ENCODE assay signal across 8 mouse cellular contexts in genomic region chr11:60107449-60107848, GRCm38 (mm10). TPM values are rescaled to one million over a fixed set of nuclear protein-coding genes. Genes with fewer than 3 reads are reported as not detected.
A peak's percentile ranks its signal among the peaks of the same experiment; 100 is the strongest.
DNase-seq lines count a peak whose midpoint lies in the region; ATAC-seq and TF ChIP-seq lines count a peak whose summit lies in the region.

No protein-coding gene starts in this region.

- no peaks in the 10 kb centered on the region for H3K36me3 ChIP-seq in hindbrain, embryonic 10.5 days
- no peaks in the 10 kb centered on the region for H3K36me3 ChIP-seq in hindbrain, embryonic 11.5 days (ENCODE audit: control insufficient read depth, insufficient read depth, low read length)
- H3K36me3 ChIP-seq in CH12.LX (replicated peaks in 1 of 2; ENCODE audit: control insufficient read depth in 1 of 2, insufficient read depth in 1 of 2, low read length in 1 of 2): peaks cover 0 to 14% of the 10 kb centered on the region in 2 experiments
- no peaks in the 10 kb centered on the region for H3K36me3 ChIP-seq in forebrain, embryonic 14.5 days (ENCODE audit: control insufficient read depth, insufficient read depth, low read length)
- H3K36me3 ChIP-seq in liver, embryonic 13.5 days: no peaks in the 10 kb centered on the region

- TF ChIP-seq POLR2A in CH12.LX (IDR thresholded peaks at IDR 0.05; ENCODE audit: low read depth, low read length): no peak

- WGBS in hindbrain, embryonic 10.5 days: 85% methylated on average over 3 of the region's 3 CpGs
- WGBS in hindbrain, embryonic 11.5 days: 88% methylated on average over 3 of the region's 3 CpGs
- WGBS in forebrain, embryonic 14.5 days: 79% methylated on average over 3 of the region's 3 CpGs
- 89% methylated on average over 3 of the region's 3 CpGs for WGBS in liver, embryonic 13.5 days (ENCODE audit: insufficient replicate concordance)

- peaks cover 77% of the 10 kb centered on the region for H3K4me1 ChIP-seq in hindbrain, embryonic 10.5 days (replicated peaks)
- peaks cover 12% of the 10 kb centered on the region for H3K4me1 ChIP-seq in hindbrain, embryonic 11.5 days (replicated peaks; ENCODE audit: control insufficient read depth, insufficient read depth, low read length)
- peaks cover 35 to 62% of the 10 kb centered on the region in 2 experiments for H3K4me1 ChIP-seq in CH12.LX (ENCODE audit: control insufficient read depth in 1 of 2, insufficient read depth in 2 of 2)
- H3K4me1 ChIP-seq in forebrain, embryonic 14.5 days (ENCODE audit: control insufficient read depth, insufficient read depth, low read length): peaks cover 38% of the 10 kb centered on the region
- peaks cover 79% of the 10 kb centered on the region for H3K4me1 ChIP-seq in liver, embryonic 13.5 days (replicated peaks)

- H3K4me2 ChIP-seq in hindbrain, embryonic 11.5 days (replicated peaks; ENCODE audit: low read depth, low read length): no peak overlapping the region
- H3K4me2 ChIP-seq in CH12.LX (ENCODE audit: insufficient read depth, low read depth, poor library complexity, severe bottlenecking): peak overlapping the region; percentile 53
- peak overlapping the region; percentile 82 for H3K4me2 ChIP-seq in forebrain, embryonic 14.5 days (ENCODE audit: low read length)
- peak overlapping the region; percentile 100 for H3K4me2 ChIP-seq in liver, embryonic 13.5 days

- peaks cover 43% of the 10 kb centered on the region for H3K79me2 ChIP-seq in CH12.LX (replicated peaks; ENCODE audit: control insufficient read depth, extremely low read depth, insufficient read depth, poor library complexity, severe bottlenecking)

- H3K27ac ChIP-seq in hindbrain, embryonic 10.5 days: peak overlapping the region; percentile 99
- no peak overlapping the region for H3K27ac ChIP-seq in hindbrain, embryonic 11.5 days (ENCODE audit: low read depth, low read length)
- peak overlapping the region; percentile 43; the same call in 1 of the 2 replicates for H3K27ac ChIP-seq in CH12.LX (ENCODE audit: insufficient read depth, low read depth)
- H3K27ac ChIP-seq in forebrain, embryonic 14.5 days (ENCODE audit: low read depth, low read length): no peak overlapping the region
- H3K27ac ChIP-seq in liver, embryonic 13.5 days: 0 out of 2 replicates have a peak overlapping the region, but pooled peaks have one; percentile 93

- H3K9ac ChIP-seq in hindbrain, embryonic 11.5 days (ENCODE audit: low read depth, low read length): no peak overlapping the region
- peak overlapping the region; percentile 87; the same call in 1 of the 2 replicates for H3K9ac ChIP-seq in CH12.LX (ENCODE audit: insufficient read depth, low read depth)
- H3K9ac ChIP-seq in forebrain, embryonic 14.5 days (ENCODE audit: low read length): peak overlapping the region; percentile 14; the same call in 1 of the 2 replicates
- H3K9ac ChIP-seq in liver, embryonic 13.5 days: peak overlapping the region; percentile 43

- dilution Hi-C loops in CH12.LX (cut with MboI; ENCODE audit: extremely low pct_ligation_motif_present, extremely low pct_unique_long_range_greater_than_20kb, low sequenced_read_pairs): no loop called here

- TF ChIP-seq EP300 in CH12.LX (IDR thresholded peaks at IDR 0.05; ENCODE audit: low read length): 0 out of 2 replicates have a peak, but pooled peaks have one; percentile 3

- intact Hi-C loops in gastrocnemius, postnatal 14 days (cut with DNase I; ENCODE audit: low total_unique reads): loop anchor here (5.0 to 10.0 kb wide), 3 partner anchors 80 to 307 kb away; partner anchors contain the start of genes Atpaf2 and Gid4

- peak overlapping the region; percentile 91 for H3K4me3 ChIP-seq in hindbrain, embryonic 10.5 days
- H3K4me3 ChIP-seq in hindbrain, embryonic 11.5 days (ENCODE audit: low read depth, low read length): no peak overlapping the region
- peak overlapping the region in 1 of 3 experiments; percentile 7 for H3K4me3 ChIP-seq in CH12.LX (replicated peaks in 1 of 3; ENCODE audit: low read depth in 2 of 3, low read length in 2 of 3, poor library complexity in 1 of 3)
- H3K4me3 ChIP-seq in forebrain, embryonic 14.5 days (ENCODE audit: low read depth, low read length): no peak overlapping the region
- peak overlapping the region; percentile 90 for H3K4me3 ChIP-seq in liver, embryonic 13.5 days (replicated peaks)

- TF ChIP-seq RAD21 in CH12.LX (IDR thresholded peaks at IDR 0.05; ENCODE audit: low read depth, low read length): no peak

- H3K9me3 ChIP-seq in hindbrain, embryonic 10.5 days: no peaks in the 10 kb centered on the region
- no peaks in the 10 kb centered on the region for H3K9me3 ChIP-seq in hindbrain, embryonic 11.5 days (ENCODE audit: control insufficient read depth, low read length)
- no peaks in the 10 kb centered on the region for H3K9me3 ChIP-seq in CH12.LX (replicated peaks; ENCODE audit: low read length)
- no peaks in the 10 kb centered on the region for H3K9me3 ChIP-seq in forebrain, embryonic 14.5 days (replicated peaks; ENCODE audit: control insufficient read depth, low read length)
- no peaks in the 10 kb centered on the region for H3K9me3 ChIP-seq in liver, embryonic 13.5 days (replicated peaks)

- in situ Hi-C loops in CH12.LX (cut with MboI; ENCODE audit: low pct_ligation_motif_present, low pct_unique_long_range_greater_than_20kb, low sequenced_read_pairs): loop anchor here (5.0 kb wide), 1 partner anchor 80 kb away; no protein-coding TSS in a partner anchor

- no peaks in the 10 kb centered on the region for H3K27me3 ChIP-seq in hindbrain, embryonic 10.5 days (ENCODE audit: insufficient read depth, poor library complexity, severe bottlenecking)
- H3K27me3 ChIP-seq in hindbrain, embryonic 11.5 days (ENCODE audit: control insufficient read depth, insufficient read depth, low read length): no peaks in the 10 kb centered on the region
- no peaks in the 10 kb centered on the region for H3K27me3 ChIP-seq in CH12.LX (replicated peaks)
- no peaks in the 10 kb centered on the region for H3K27me3 ChIP-seq in forebrain, embryonic 14.5 days (replicated peaks; ENCODE audit: control insufficient read depth, insufficient read depth, low read length)
- no peaks in the 10 kb centered on the region for H3K27me3 ChIP-seq in liver, embryonic 13.5 days

- ATAC-seq in hindbrain, embryonic 11.5 days (ENCODE audit: low FRiP score): no peak
- no peak for ATAC-seq in forebrain, embryonic 14.5 days
- ATAC-seq in liver, embryonic 13.5 days (ENCODE audit: low read depth): no peak

- TF ChIP-seq CTCF in CH12.LX (conservative IDR thresholded peaks at IDR 0.05 in 1 of 2, IDR thresholded peaks at IDR 0.05 in 1 of 2; ENCODE audit: low read depth in 2 of 2, low read length in 2 of 2): no peak

- DNase-seq in hindbrain, embryonic 10.5 days (ENCODE audit: low spot score): no peak
- no peak for DNase-seq in hindbrain, embryonic 11.5 days (ENCODE audit: low spot score)
- peak; percentile 50 for DNase-seq in CH12.LX (ENCODE audit: extremely low read depth)
- DNase-seq in forebrain, embryonic 14.5 days (ENCODE audit: low spot score): no peak
- DNase-seq in liver, embryonic 13.5 days: no peak
- no peak for DNase-seq in natural killer cell, adult 2 months (ENCODE audit: low spot score in 2 of 2)
- no peak for DNase-seq in layer of hippocampus, adult 8-10 months (ENCODE audit: low spot score in 2 of 2)
- no peak for DNase-seq in gastrocnemius, postnatal 14 days

TF ChIP-seq in CH12.LX, 34 proteins besides CTCF, POLR2A, EP300 and RAD21:
- TF ChIP-seq ZKSCAN1 (IDR thresholded peaks at IDR 0.05; ENCODE audit: borderline replicate concordance, low read depth, low read length) (no peak), MYC (IDR thresholded peaks at IDR 0.05; ENCODE audit: low read depth, low read length) (peak; percentile 54; the same call in 1 of the 2 replicates), CHD1 (IDR thresholded peaks at IDR 0.05; ENCODE audit: low read depth, low read length) (no peak), TCF12 (IDR thresholded peaks at IDR 0.05; ENCODE audit: low read depth, low read length) (0 out of 2 replicates have a peak, but pooled peaks have one; percentile 18), HCFC1 (IDR thresholded peaks at IDR 0.05; ENCODE audit: low read depth, low read length) (no peak), ZNF384 (IDR thresholded peaks at IDR 0.05; ENCODE audit: low read depth, low read length) (peak; percentile 60; the same call in 1 of the 2 replicates)

RNA-seq across cellular contexts. Expression of gene Rai1, which starts 2.6 kb away (rescaled TPM):
- 25.3 and 31.0 TPM in 2 replicates for polyA plus RNA-seq in hindbrain, embryonic 10.5 days (2016; fragmentation: Nextera tagmentation; extraction: Ambion mirVana)
- polyA plus RNA-seq in hindbrain, embryonic 11.5 days (2014; fragmentation: Nextera tagmentation; extraction: Ambion mirVana): 22.6 and 28.1 TPM in 2 replicates
- total RNA-seq in CH12.LX (2012; rRNA removed) (15.4 and 15.5 TPM in 2 replicates), CH12.LX (2014; rRNA removed) (6.5 and 6.6 TPM in 2 replicates)
- polyA plus RNA-seq in CH12.LX (2012; ENCODE audit: insufficient read length, low read depth): 19.1 and 22.6 TPM in 2 replicates
- 26.4 and 28.5 TPM in 2 replicates for polyA plus RNA-seq in forebrain, embryonic 14.5 days (2014; fragmentation: Nextera tagmentation; extraction: Ambion mirVana)
- polyA plus RNA-seq in liver, embryonic 13.5 days (2015; fragmentation: Nextera tagmentation; extraction: Ambion mirVana): 5.1 and 5.7 TPM in 2 replicates
- 10 to 100 TPM; 70.5 to 85.6 (median 78.1) TPM for total RNA-seq in layer of hippocampus, adult 8-10 months (2022)
- 10 to 100 TPM; 15.9 to 18.3 TPM for total RNA-seq in gastrocnemius, postnatal 14 days (2021)

Comparison
In these comparisons a context has a peak if more than half of its experiments do, and no peak if none do; other contexts are left out.
1. H3K27ac ChIP-seq: peak in hindbrain, embryonic 10.5 days (single experiment), CH12.LX (single experiment) and liver, embryonic 13.5 days (single experiment); none in hindbrain, embryonic 11.5 days (single experiment) and forebrain, embryonic 14.5 days (single experiment).
2. H3K4me3 ChIP-seq: peak in hindbrain, embryonic 10.5 days (single experiment) and liver, embryonic 13.5 days (single experiment); none in hindbrain, embryonic 11.5 days (single experiment) and forebrain, embryonic 14.5 days (single experiment).